Mouse (Mus musculus) heart, embryonic 13.5 days (tissue): ENCODE measurements around the gene Paqr8. TPM values are rescaled to one million over a fixed set of nuclear protein-coding genes. Genes with fewer than 3 reads are reported as not detected.

Experiments
- ATAC-seq: fragments of 200-750 bp; cut with Nextera tagmentation; 2 replicates; pipeline ENCODE4 v1.8.0; 2017; ENCODE audit warnings: moderate TSS enrichment; ENCODE audit not compliant: insufficient number of reproducible peaks, low FRiP score, low TSS enrichment; ENCODE audit errors: extremely low read depth
- H3K27ac ChIP-seq: fragments of 300-500 bp; sonication (generic); replicated peaks from 2 replicates; pipeline ENCODE4 v1.5.1; 2015; ENCODE audit warnings: moderate library complexity, mild to moderate bottlenecking, inconsistent platforms
- H3K27me3 ChIP-seq: fragments of 300-500 bp; sonication (generic); replicated peaks from 2 replicates; pipeline ENCODE4 v1.6.1; 2015; ENCODE audit warnings: mild to moderate bottlenecking, inconsistent platforms
- H3K36me3 ChIP-seq: fragments of 300-500 bp; sonication (generic); 2 replicates; pipeline ENCODE4 v1.6.1; 2015; ENCODE audit warnings: mild to moderate bottlenecking, inconsistent platforms
- H3K4me1 ChIP-seq: fragments of 300-500 bp; sonication (generic); 2 replicates; pipeline ENCODE4 v1.6.1; 2015; ENCODE audit warnings: inconsistent platforms
- H3K4me2 ChIP-seq: fragments of 300-500 bp; sonication (generic); 2 replicates; pipeline ENCODE4 v1.6.1; 2015; ENCODE audit warnings: inconsistent platforms, mild to moderate bottlenecking, moderate library complexity
- H3K4me3 ChIP-seq: fragments of 300-500 bp; sonication (generic); 2 replicates; pipeline ENCODE4 v1.5.1; 2015; ENCODE audit warnings: moderate library complexity, mild to moderate bottlenecking, inconsistent platforms
- H3K9ac ChIP-seq: fragments of 300-500 bp; sonication (generic); 2 replicates; pipeline ENCODE4 v1.6.1; 2015; ENCODE audit warnings: inconsistent platforms, mild to moderate bottlenecking, moderate library complexity
- H3K9me3 ChIP-seq: fragments of 300-500 bp; sonication (generic); 2 replicates; pipeline ENCODE4 v1.6.1; 2016; ENCODE audit warnings: inconsistent platforms
- WGBS: fragments of 180-500 bp; shearing (Covaris S2); methylation state at CpG from one replicate; pipeline ENCODE4 v1.1.7; 2015; ENCODE audit warnings: mixed read lengths; 5-methylcytosine and 5-hydroxymethylcytosine counted together
- polyA plus RNA-seq: library from polyadenylated mRNA; unstranded; fragments of >200 nt; fragmentation: Nextera tagmentation; extraction: Ambion mirVana; gene quantifications from 2 replicates; pipeline ENCODE4 v1.2.1, GENCODE M21; 2015

Gene Paqr8
- polyA plus RNA-seq, 1 experiment from 2014 or later, result 3.0 TPM

DNA sequence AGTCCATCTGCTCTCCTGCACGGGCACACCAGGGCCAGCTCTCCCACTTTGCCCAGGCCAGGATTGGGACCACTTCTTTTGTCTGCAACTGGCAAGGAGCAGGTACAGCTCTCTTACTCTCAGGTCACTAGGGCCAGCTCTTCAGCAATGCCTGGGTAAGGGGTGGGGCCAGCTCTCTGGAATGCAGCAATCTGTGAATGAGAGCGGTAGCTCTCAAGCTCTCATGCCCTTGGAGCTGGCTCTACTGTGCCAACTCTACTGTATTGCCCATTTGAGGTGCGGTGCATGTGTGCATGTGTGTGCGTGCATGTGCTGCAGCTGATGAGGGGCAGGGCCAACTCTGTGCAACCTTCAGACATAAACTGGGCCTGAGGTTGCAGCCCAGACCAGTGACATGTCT, 11.0 kb upstream of the Paqr8 start:
- ATAC-seq, result no peak
- WGBS, result 75% methylated on average over 4 of the region's 4 CpGs

GRCm38 (mm10) chr1:20883079-20883478, 7.3 kb upstream of the Paqr8 start:
- Histone ChIP-seq H3K4me2 (no peak overlapping the region), H3K27me3 (no peaks in the 10 kb centered on the region), H3K27ac (no peak overlapping the region), H3K4me1 (peaks cover 3% of the 10 kb centered on the region; the same call in 1 of the 2 replicates), H3K9me3 (no peaks in the 10 kb centered on the region), H3K4me3 (no peak overlapping the region), H3K36me3 (no peaks in the 10 kb centered on the region), H3K9ac (no peak overlapping the region)
- ATAC-seq, result no peak
- 65% methylated on average over 4 of the region's 4 CpGs for WGBS

More for the DNA sequence above, 11.0 kb upstream of the Paqr8 start:
- Histone ChIP-seq H3K4me1 (peaks cover 3% of the 10 kb centered on the region; the same call in 1 of the 2 replicates), H3K27me3 (no peaks in the 10 kb centered on the region), H3K9ac (no peak overlapping the region), H3K4me2 (no peak overlapping the region), H3K4me3 (no peak overlapping the region), H3K36me3 (no peaks in the 10 kb centered on the region), H3K27ac (no peak overlapping the region), H3K9me3 (no peaks in the 10 kb centered on the region)

- Histone ChIP-seq H3K27me3 (peaks cover 4% of the 10 kb centered on the region; the same call in 1 of the 2 replicates), H3K9me3 (no peaks in the 10 kb centered on the region), H3K27ac (peak overlapping the region; percentile 79; the same call in 1 of the 2 replicates), H3K4me2 (peak overlapping the region; percentile 79), H3K4me3 (peak overlapping the region; percentile 68), H3K4me1 (peaks cover 10% of the 10 kb centered on the region), H3K9ac (peak overlapping the region; percentile 76), H3K36me3 (no peaks in the 10 kb centered on the region)
- ATAC-seq, result no peak
- WGBS, result 27% methylated on average over 16 of the region's 16 CpGs
Measured at GRCm38 (mm10) chr1:20889677-20890403, 566 bp upstream of the Paqr8 start.

DNA sequence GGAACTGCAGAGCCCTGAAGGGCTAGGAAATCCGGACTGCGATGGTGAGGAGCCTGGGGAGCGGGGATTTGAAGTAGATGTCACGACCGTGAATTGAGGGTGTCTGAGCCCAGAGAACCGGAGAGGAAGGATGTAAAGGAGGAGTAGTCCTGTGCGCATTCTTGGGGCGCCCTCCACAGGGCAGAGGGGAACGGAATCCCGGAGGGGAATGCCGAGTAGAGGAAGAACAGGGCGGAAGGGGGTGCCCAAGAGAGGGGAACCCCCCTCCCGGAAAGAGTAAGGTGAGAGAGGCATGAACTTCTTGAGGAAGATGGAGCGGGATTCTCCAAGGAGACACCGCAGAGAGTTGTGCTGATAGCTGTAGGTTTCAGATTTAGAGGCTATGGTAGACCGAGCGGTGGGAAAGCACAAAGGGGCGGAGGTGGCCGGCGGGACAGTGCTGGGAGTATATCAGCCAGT, 564 bp downstream of the Paqr8 start:
- H3K9me3 ChIP-seq, result no peaks in the 10 kb centered on the region
- peak overlapping the region; percentile 79 for H3K4me2 ChIP-seq
- 1% methylated on average over 20 of the region's 20 CpGs for WGBS
- H3K4me1 ChIP-seq, result peaks cover 10% of the 10 kb centered on the region
- peak overlapping the region; percentile 76 for H3K9ac ChIP-seq
- H3K27me3 ChIP-seq, result peaks cover 4% of the 10 kb centered on the region; the same call in 1 of the 2 replicates
- H3K4me3 ChIP-seq, result peak overlapping the region; percentile 68
- peak; percentile 51 for ATAC-seq
- H3K27ac ChIP-seq, result peak overlapping the region; percentile 79
- H3K36me3 ChIP-seq, result no peaks in the 10 kb centered on the region

GRCm38 (mm10) chr1:20893059-20893458, 2.7 kb downstream of the Paqr8 start:
- no peak overlapping the region for H3K9ac ChIP-seq
- H3K36me3 ChIP-seq, result no peaks in the 10 kb centered on the region
- H3K9me3 ChIP-seq, result no peaks in the 10 kb centered on the region
- H3K27ac ChIP-seq, result no peak overlapping the region
- H3K27me3 ChIP-seq, result peaks cover 4% of the 10 kb centered on the region; the same call in 1 of the 2 replicates
- 81% methylated on average over 5 of the region's 5 CpGs for WGBS
- ATAC-seq, result no peak
- H3K4me1 ChIP-seq, result peaks cover 10% of the 10 kb centered on the region
- H3K4me2 ChIP-seq, result no peak overlapping the region
- H3K4me3 ChIP-seq, result no peak overlapping the region

GRCm38 (mm10) chr1:20898391-20898790, 8.0 kb downstream of the Paqr8 start:
- H3K9ac ChIP-seq, result no peak overlapping the region
- no peaks in the 10 kb centered on the region for H3K27me3 ChIP-seq
- H3K27ac ChIP-seq, result no peak overlapping the region
- H3K4me2 ChIP-seq, result no peak overlapping the region
- no peaks in the 10 kb centered on the region for H3K36me3 ChIP-seq
- no peaks in the 10 kb centered on the region for H3K9me3 ChIP-seq
- 62% methylated on average over 9 of the region's 9 CpGs for WGBS
- no peak overlapping the region for H3K4me3 ChIP-seq
- peaks cover 5% of the 10 kb centered on the region for H3K4me1 ChIP-seq
- no peak for ATAC-seq

GRCm38 (mm10) chr1:20900336-20900735, 9.9 kb downstream of the Paqr8 start:
- Histone ChIP-seq H3K27me3 (no peaks in the 10 kb centered on the region), H3K9me3 (no peaks in the 10 kb centered on the region), H3K4me1 (peaks cover 12% of the 10 kb centered on the region), H3K27ac (no peak overlapping the region), H3K36me3 (no peaks in the 10 kb centered on the region), H3K4me3 (no peak overlapping the region), H3K4me2 (no peak overlapping the region), H3K9ac (no peak overlapping the region)
- WGBS, result 32% methylated on average over 4 of the region's 4 CpGs
- ATAC-seq, result no peak

- Histone ChIP-seq H3K4me1 (peaks cover 7% of the 10 kb centered on the region), H3K27me3 (no peaks in the 10 kb centered on the region), H3K4me3 (no peak overlapping the region), H3K27ac (no peak overlapping the region), H3K9me3 (no peaks in the 10 kb centered on the region), H3K36me3 (no peaks in the 10 kb centered on the region), H3K9ac (no peak overlapping the region), H3K4me2 (no peak overlapping the region)
- ATAC-seq, result no peak
- 83% methylated on average over 8 of the region's 8 CpGs for WGBS
Measured at GRCm38 (mm10) chr1:20905501-20906127, 15.2 kb downstream of the Paqr8 start.

- no peaks in the 10 kb centered on the region for H3K27me3 ChIP-seq
- no peak overlapping the region for H3K27ac ChIP-seq
- WGBS, result 81% methylated on average over 9 of the region's 9 CpGs
- H3K4me3 ChIP-seq, result no peak overlapping the region
- no peak overlapping the region for H3K4me2 ChIP-seq
- ATAC-seq, result no peak
- H3K4me1 ChIP-seq, result peaks cover 7% of the 10 kb centered on the region
- no peaks in the 10 kb centered on the region for H3K9me3 ChIP-seq
- no peak overlapping the region for H3K9ac ChIP-seq
- H3K36me3 ChIP-seq, result no peaks in the 10 kb centered on the region
Measured at GRCm38 (mm10) chr1:20906128-20906515, 15.7 kb downstream of the Paqr8 start.

- no peak overlapping the region for H3K4me3 ChIP-seq
- no peak for ATAC-seq
- H3K27ac ChIP-seq, result no peak overlapping the region
- no peak overlapping the region for H3K9ac ChIP-seq
- WGBS, result 44% methylated on average over 4 of the region's 4 CpGs
- no peaks in the 10 kb centered on the region for H3K27me3 ChIP-seq
- no peaks in the 10 kb centered on the region for H3K9me3 ChIP-seq
- no peaks in the 10 kb centered on the region for H3K36me3 ChIP-seq
- peaks cover 5% of the 10 kb centered on the region for H3K4me1 ChIP-seq
- H3K4me2 ChIP-seq, result no peak overlapping the region
Measured at GRCm38 (mm10) chr1:20908541-20908940, 18.1 kb downstream of the Paqr8 start.

DNA sequence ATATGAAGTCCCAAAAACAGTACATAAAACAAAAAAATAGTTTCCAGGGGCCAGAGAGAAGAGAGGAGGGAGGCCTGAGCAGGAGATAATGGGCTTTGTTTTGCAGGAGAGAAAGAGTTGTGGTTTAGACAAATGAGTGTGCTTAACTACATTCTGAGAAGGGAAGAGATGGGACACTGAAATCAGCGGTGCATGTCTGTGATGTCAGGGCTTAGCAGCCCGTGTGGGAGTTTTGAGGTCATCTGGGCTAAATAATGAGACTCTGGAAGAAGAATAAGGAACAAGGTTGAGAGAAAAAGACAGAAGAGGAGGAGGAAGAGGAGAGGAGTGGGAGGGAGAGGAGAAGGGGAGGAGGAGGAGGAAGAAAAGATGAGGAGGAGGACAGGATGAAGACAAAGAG, 21.7 kb downstream of the Paqr8 start:
- H3K4me2 ChIP-seq, result no peak overlapping the region
- H3K9me3 ChIP-seq, result no peaks in the 10 kb centered on the region
- H3K27ac ChIP-seq, result no peak overlapping the region
- WGBS, result 47% methylated on average over 2 of the region's 2 CpGs
- no peaks in the 10 kb centered on the region for H3K27me3 ChIP-seq
- H3K4me1 ChIP-seq, result no peaks in the 10 kb centered on the region
- no peak overlapping the region for H3K4me3 ChIP-seq
- H3K36me3 ChIP-seq, result no peaks in the 10 kb centered on the region
- ATAC-seq, result no peak
- H3K9ac ChIP-seq, result no peak overlapping the region
